Mouse (Mus musculus): ENCODE data around the gene Gm20388. TPM values are rescaled to one million over a fixed set of nuclear protein-coding genes. Genes with fewer than 3 reads are reported as not detected.

The Gm20388 gene
- total RNA-seq, 1 experiment from 2014 or later, result 3.6 TPM

DNA sequence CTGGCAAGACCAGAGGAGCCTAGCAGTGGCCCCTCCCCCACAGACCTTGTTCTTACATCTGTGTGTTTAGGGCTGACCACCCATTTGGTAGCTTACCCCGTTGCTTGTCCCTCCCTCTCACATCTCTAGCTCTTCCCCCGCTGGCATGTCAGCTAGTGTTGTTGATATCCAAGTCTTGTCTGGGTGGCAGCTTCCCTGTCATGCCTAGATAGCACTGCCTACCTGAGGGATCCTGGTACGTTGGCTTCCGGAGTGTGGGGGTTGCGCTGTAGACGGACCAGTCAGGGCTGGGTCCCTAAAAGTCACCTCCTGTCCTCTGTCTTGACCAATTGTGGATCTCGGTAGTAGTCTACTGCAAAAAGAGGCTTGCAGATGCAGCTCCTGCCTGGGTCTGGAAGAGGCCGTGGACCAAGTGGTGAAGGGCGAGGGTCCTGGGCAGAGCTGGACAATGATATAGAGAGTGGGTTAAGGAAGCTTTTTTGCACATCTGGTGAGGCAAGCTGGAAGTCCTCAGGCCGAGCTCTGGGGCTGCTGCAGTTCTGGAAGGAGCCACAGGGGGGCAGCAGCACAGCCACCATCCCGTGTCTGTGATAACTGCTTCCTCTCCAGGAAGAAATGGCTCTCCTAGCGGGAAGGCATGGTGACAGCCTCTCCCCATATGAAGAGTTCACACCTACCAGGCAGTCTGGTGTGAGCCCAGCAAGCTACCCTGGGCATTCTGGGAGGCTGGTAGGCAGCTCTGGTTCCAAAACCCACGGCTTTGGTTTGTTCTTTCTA is 659.5 kb downstream of the Gm20388 start:
- peak; percentile 76 for DNase-seq

DNA sequence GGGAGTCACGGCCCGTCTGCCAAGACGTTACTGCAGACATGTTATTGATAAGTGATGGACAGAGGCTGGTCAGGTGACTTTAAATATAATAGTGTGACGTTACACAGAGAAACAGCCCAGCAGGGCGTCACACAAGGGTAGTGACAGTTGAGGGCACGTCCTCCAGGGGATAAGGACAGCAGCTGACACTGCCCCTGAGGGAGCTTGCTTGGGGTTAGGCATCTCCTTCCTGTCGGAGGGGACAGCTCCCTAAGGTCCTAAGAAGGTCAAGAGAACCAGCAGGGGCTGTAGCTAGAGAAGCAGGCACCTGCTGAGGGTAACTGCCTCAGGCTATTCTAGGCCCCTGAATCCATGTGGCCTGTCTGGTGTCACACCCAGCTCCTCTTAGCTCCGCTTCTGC is 660.9 kb downstream of the Gm20388 start:
- DNase-seq, result no peak

DNA sequence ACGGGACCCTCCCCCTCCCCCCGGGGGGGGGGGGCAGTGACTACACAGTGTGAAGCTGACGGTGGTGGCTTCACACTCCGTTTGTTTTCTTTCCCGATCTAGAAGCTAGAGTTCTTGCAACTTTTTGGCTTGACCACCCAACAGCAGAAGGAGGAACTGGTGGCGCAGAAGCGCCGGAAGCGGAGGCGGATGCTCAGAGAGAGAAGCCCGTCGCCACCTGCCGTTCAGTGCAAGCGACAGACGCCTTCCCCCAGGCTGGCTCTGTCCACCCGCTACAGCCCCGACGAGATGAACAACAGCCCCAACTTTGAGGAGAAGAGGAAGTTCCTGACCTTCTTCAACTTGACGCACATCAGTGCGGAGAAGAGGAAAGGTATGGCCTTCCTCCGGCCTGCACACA is 661.9 kb downstream of the Gm20388 start:
- DNase-seq, result no peak

DNA sequence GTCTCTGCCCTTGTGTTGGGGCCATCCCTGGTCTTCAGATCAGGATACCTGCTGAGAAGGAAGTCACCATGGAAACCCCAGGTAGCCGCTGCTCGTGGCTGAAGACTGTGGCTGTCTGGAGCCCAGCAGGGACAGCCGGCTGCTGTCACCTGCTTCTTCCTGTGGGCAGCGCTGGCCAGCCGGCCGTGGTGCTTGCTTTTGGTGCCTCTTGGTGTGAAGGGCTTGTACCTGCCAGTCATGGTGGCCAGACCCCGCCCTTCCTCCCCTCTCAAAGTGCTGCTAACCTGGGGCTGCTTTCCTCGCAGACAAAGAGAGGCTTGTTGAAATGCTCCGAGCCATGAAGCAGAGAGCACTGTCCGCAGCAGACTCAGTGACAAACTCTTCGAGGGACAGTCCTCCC is 663.2 kb downstream of the Gm20388 start:
- no peak for DNase-seq

DNA sequence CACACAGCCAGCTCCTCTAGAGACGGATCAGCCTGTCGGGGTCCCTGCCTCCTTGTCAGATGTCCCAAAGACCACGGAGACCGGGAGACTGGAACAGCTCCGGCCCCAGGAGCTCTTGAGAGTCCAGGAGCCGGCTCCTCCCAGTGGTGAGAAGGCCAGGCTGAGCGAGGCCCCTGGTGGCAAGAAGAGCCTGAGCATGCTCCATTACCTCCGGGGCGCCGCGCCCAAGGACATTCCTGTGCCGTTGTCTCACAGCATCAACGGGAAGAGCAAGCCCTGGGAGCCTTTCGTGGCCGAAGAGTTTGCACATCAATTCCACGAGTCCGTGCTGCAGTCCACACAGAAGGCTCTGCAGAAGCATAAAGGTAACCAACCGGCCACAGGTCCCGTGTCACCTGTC is 664.3 kb downstream of the Gm20388 start:
- DNase-seq, result peak; percentile 62

DNA sequence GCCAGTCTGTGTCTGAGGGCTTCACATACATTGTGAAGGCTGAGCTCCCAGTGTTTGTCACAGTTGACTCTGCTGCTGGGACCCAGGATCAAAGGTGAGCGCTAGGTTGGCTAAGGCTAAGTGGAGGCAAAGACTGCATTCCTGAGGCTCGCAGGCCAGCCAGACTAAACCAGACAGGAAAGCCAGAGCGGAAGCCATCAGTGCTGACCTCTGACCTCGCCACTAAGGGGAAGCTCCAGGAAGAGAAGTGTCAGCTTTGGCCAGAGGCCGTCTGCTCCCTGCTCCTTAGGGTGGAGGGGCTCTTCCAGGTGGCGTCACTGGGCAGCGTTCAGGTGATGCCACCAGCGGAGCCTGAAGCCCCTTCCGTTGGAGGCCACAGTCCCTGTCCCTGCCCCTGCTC is 665.2 kb downstream of the Gm20388 start:
- no peak for DNase-seq

DNA sequence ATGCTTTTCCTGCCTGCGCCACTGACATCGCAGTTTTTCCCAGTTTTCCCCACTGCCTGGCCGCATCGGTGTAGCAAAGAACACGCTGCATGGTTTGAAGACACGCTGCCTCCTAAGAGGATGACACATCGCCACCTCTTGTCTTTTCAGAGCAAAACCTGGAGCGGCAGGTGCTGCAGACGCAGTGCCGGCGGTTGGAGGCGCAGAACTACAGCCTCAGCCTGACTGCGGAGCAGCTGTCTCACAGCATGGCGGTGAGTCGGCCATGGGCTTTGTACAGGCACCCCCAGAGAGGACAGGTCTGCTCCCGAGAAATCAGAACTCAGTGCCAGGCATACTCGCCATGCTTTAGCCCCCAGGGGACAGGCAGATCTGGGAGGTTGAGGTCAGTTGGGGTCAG is 667.2 kb downstream of the Gm20388 start:
- DNase-seq, result no peak

DNA sequence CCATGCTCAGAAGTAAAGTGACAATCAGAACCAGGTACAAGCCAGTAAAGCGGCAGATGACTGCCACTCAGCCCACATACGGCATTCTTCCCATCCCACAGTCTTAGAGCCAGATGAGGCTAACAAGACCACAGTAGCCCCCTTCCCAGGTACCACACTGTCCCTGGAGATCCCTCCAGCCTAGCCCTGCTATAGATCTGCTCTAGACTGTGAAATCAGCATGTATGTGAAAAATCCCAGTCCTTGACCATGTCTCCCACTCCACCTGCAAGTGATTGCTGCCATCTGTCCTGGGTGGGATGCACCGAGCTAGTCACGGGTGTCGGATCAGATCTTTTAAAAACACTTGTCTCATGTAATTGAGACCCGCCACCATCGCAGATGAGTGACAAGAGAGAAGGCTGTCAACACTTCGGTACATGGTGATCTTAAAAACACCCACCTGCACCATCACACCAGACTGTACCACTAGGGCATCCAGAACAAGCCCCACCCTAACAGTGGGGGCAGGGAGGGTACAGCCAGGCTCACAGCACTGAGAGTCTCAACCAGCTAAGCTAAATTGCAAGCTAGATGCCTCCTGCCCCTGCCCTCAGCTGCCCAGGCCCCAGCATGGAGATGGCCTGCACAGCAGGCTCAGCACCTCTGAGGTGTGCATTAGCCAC is 669.8 kb downstream of the Gm20388 start:
- DNase-seq, result no peak

DNA sequence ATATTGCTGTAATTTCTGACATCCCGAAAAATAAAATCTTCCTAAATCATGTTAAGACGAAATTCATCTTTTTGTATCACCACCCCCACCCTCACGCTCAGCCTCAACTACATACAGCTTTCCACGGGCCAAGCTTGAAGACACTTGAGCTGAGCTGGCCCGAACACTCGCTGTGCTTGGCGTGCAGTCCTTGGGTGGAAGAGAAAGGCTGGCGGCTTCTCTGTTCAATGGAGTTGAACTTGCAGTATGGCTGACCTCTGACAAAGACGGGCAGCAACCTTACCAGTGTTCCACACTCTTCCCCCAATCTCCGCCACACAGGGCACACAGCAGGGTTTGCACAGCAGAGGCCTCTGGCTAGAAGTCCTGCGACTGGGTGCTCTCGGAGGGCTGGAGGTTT is 670.7 kb downstream of the Gm20388 start:
- no peak for DNase-seq

DNA sequence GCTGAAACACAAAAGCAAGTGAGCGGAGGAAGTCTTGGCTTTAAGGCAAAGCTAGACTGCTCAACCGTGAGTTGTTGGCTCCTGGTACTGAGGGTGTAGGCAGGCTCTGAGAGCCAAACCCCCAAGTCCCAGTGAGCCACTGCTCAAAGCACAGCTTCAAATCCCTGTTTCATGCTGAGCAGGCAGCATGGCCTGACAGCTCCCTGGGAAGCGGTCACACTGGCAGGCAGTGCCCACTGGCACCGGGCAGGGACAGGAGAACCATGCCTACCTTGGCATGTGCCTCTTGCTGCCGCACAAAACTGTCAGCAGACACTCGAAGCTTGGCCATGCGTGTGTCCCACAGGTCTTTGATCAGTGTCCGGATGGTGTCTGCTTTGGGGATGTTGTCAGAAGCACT is 671.2 kb downstream of the Gm20388 start:
- no peak for DNase-seq

DNA sequence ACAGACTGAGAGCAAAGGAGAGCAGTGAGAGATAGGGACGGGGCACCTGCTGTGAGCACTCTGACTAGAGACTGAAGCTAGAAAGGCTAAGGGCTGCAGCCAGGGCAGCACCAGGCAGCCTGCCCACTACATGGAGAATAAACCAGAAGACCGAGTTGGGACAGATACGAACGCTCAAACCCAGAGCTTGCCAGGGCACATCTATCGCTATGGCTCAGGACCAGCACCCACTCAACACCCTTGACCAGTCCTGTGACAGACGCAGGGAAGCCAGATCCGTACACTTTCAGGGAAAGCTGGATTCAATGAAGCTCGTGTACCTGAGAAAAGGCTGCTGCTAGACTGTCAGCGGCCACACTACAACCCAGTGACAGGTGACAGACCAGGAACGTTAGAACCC is 674.9 kb downstream of the Gm20388 start:
- no peak for DNase-seq

DNA sequence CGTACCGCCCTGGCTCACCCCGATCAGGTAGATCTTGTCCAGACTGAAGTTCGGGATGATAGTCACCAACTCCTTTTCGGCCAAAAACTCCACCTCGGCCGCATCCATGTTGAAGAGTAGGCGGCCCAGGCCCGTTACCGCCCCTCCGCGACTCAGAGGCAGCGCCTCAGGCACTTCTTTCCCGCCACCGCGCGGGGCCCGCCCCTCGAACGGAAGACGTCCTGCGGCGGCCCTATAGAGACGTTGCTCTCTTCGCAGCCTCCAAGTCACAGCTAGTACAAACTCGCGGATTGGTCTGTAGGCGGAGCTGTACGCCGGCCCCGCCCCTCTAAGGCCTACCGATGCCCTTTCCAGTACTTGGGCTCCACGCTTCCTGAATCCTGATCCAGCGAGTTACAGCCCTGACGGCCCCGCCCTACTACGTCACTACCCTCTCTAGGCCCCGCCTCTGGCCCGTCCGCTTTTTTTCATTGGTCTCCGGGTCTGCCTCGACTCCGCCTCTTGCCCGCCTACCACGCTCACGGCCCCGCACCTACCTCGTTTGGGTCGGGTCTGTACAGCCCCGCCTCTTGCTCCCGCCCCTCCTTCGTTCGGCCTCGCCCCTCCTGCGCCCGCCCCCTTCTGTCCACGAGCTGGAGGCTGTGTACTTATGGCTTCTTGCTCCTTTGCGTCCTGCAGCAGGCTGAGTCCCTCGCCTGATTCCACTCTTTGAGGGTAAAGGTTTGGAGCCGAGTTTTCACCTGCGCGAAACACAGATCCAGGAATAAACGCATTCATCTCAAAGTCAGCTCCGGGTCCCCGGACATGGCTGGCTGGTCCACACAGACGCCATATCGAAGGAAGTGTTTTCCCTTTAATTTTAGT is 678.5 kb downstream of the Gm20388 start, which contains the start of gene Gins2:
TSS of gene Gins2 (minus strand) at position 397 of the 864 bp plus-strand sequence.
- peak; percentile 97 for DNase-seq

DNA sequence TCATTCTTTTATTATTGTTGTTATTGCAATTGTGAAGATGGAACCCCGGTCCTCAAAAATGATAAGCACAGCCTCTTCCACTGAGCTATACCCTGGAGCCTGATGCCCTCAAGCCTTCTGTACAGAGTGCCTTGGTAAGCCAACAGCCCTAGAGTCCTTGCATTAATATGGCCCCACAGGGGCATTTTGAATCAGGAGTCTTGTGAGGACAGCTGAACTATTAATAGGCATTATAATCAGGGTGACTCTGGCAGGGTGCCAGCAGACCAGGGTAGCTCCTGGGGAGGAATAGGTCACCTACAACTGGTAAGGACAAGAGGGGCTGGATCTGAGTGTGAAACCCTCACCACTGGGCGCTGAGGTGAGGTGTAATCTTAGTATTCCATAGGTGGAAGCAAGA is 679.3 kb downstream of the Gm20388 start:
- peak; percentile 41 for DNase-seq

DNA sequence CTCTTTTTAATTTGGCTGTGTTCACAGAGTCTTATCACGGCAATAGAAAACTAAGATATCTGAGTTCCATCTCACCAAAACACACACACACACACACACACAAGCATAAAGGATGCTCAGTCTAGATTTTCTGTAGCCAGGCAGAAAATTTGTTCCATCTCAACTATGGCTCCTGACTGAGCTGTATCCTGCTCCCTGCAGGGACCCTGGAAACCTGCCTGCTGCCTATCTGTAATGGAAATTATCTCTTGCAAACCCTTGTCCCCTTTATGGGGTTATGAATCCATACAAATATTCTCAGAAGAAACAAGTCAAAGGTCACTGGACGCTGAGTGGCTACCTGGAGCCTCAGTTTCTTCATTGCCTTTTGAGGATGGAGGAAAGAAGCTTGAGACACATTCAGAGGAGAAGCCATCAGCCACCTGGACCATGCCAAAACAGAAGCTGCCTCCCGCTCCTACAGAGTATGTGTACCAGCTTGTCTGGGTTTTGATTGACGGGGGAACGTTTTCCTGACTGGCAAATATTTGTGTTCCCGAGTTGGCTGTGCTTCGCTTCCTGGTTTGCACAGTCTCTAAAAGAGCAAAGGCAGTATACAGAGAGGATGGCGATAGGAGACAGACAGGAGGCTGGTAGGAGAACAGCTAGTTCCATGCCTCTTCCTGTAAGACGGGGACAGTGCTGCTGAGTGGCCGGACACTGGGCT is 681.1 kb downstream of the Gm20388 start:
- DNase-seq, result no peak

DNA sequence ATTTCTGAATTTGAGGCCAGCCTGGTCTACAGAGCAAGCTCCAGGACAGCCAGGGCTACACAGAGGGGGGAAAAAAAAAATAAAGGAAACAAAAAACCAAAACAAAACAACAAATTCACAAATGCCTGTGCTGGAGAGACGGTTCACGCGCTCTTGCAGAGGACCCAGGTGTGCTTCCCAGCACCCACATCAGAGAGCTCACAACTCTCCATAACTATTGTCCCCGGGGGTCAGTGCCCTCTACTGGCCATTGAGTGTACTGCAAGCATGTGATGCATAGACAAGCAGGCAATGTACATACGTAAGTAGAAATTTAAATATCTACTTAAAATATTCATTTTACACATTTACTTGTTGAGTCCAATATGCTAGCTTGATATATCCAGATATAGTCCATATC is 683.9 kb downstream of the Gm20388 start:
- DNase-seq, result no peak

DNA sequence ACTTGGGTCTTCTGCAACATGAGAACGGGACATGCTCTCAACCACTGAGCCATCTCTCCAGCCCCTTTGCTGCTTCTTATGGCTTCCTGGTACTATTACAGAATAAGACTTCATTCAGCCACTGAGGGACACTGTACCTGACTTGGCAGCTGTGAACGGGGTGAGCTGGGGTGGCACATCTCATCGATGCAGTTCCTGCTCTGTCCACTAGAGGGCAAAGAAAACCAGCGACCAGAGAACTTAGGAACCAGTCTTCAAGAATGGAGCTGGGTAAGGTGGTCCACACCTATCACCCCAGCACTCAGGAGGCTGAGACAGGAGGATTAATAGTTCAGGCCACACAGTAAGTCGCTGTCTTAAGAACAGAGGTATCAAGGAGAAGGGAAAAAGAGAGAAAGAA is 685.3 kb downstream of the Gm20388 start:
- peak; percentile 52 for DNase-seq

DNA sequence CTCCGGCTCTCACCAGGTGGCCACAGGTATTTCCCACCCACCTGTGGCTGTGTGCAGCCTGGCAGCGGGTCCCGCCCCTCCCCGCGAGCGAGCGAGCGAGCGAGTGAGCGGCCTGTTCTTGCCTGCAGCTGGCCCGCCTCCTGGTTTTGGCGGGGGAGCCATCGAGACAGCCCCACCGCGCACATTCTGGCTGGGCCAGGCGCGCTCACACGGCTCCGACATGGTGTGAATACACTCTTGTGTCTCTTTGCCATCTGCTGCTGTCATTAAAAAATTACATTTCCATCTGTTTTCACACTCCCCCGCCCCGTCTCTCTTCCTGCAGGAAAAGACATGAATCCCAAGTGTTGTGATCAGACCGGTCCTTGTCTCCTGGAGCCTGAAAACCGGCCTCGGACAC is 687.9 kb downstream of the Gm20388 start:
- DNase-seq, result no peak

DNA sequence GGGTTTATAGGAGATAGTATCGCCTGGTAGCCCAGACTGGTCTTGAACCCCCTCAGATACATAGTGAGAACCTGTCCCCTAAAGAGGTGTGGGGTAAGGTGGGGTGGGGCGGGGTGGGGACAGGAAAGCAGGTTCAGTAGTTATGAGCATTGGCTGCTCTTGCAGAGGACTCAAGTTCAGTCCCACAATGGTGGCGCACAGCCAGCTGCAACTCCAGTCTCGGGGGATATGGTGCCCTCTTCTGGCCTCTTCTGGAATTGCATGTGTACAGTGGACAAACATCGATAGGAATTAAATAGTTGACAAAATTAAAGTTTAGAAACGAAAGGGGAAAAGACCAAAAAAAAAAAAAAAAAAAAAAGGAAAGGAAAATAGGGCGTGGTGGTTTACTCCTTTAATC is 688.9 kb downstream of the Gm20388 start:
- peak; percentile 87 for DNase-seq

DNA sequence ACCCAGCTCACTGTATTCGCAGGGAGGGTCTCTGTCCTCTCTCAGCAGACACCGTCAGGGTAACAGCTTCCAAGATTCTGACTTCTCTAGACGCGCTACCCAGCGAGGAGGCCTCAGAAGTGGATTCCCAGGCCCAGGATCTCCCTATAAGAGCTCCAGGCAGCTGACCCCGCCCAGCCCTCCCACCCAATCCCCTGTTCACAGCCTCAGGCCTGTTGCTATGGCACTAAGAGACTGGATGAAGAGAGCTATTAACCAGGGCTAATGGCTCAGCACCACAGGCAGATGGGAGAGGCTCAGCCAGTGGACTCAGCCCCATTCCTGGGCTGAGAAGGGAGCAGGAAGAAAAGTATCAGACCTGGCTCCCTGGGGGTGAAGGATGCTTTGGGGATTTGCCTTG is 692.0 kb downstream of the Gm20388 start:
- no peak for DNase-seq

DNA sequence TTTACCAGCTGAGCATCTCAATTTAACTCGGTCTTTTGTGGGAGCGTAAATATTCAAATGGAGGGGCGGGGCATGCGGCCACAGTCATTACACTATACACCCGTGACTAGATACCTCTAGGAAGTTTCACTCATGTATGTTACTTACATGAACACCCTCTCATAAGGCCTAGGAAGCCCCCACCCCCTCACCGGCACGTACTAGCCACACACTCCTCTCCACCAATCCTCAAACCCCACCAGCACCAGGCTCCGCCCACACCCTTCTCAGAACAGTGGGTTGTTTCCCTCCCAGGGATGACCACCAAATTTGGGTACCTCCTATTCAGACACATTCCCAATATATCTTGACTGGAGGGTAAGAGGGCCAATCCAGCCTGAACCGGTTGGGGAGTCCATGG is 696.8 kb downstream of the Gm20388 start:
- no peak for DNase-seq

DNA sequence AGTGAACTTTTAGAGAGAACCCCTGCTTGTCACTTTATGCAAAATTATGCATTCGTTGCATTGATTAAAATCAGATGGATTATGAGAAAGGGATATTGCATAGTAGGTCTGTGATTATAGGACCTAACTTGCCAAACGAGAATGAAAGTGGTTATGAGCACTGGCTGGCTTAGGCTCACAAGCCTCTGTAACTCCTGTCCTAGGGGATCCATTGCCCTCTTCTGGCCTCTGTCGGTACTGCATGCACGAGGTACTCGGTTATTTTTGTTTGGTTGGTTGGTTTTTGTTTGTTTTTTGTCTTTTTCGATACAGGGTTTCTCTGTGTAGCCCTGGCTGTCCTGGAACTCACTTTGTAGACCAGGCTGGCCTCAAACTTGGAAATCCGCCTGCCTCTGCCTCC is 697.2 kb downstream of the Gm20388 start:
- DNase-seq, result peak; percentile 77

DNA sequence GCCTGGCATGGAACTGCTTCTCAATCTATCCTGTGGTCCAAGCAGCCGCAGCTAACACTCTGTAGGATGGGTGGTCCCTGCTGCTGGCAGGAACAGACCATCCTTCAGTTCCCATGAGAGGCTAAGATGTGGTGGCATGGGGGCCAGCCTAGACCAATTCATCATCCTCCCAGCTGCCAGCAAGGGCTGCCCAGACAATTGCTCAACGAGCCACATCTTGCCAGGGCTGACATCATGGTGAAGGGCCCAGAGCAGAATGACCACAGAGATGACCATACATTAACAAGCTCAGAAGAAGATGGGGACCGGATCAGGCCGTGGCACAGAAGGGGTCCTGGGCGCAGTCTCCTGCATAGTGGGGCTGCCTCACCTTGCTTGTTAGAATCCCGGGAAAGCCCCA is 700.2 kb downstream of the Gm20388 start:
- DNase-seq, result no peak
